Mouse (Mus musculus): ENCODE results near the gene 1700018F24Rik.
A peak's percentile ranks its signal among the peaks of the same experiment; 100 is the strongest.
"Not testable (repeated sequence)": the region's sequence is repeated elsewhere in the genome, so short reads cannot be mapped to it uniquely, and the experiment has no call there.

Gene 1700018F24Rik

GRCm38 (mm10) chr5:145042690-145043089 is at the start of gene 1700018F24Rik:
Gene 1700018F24Rik, plus strand, starts transcription at chr5:145042990.
- DNase-seq: not testable (repeated sequence)

- no peak for DNase-seq
Observed at GRCm38 (mm10) chr5:144998491-144998890, 44.3 kb upstream of the 1700018F24Rik start.

GRCm38 (mm10) chr5:145003362-145003761 is 39.4 kb upstream of the 1700018F24Rik start:
- no peak for DNase-seq

- no peak for DNase-seq
Observed at GRCm38 (mm10) chr5:145004495-145004894, 38.3 kb upstream of the 1700018F24Rik start.

- DNase-seq: no peak
Observed at GRCm38 (mm10) chr5:145005596-145005995, 37.2 kb upstream of the 1700018F24Rik start.

- DNase-seq: no peak
Observed at GRCm38 (mm10) chr5:145008878-145009659, 33.7 kb upstream of the 1700018F24Rik start.

GRCm38 (mm10) chr5:145014278-145014677 is 28.5 kb upstream of the 1700018F24Rik start:
- no peak for DNase-seq

- DNase-seq: not testable (repeated sequence)
Observed at GRCm38 (mm10) chr5:145016761-145017160, 26.0 kb upstream of the 1700018F24Rik start.

GRCm38 (mm10) chr5:145020254-145020653 is 22.5 kb upstream of the 1700018F24Rik start:
- DNase-seq: not testable (repeated sequence)

GRCm38 (mm10) chr5:145020712-145021111 is 22.1 kb upstream of the 1700018F24Rik start:
- not testable (repeated sequence) for DNase-seq

GRCm38 (mm10) chr5:145030476-145030875 is 12.3 kb upstream of the 1700018F24Rik start:
- DNase-seq: not testable (repeated sequence)

- not testable (repeated sequence) for DNase-seq
Observed at GRCm38 (mm10) chr5:145032391-145032790, 10.4 kb upstream of the 1700018F24Rik start, which contains the start of gene Gm4871. Gene Gm4871, minus strand, starts transcription at chr5:145032754.

- no peak for DNase-seq
Observed at GRCm38 (mm10) chr5:145041628-145042027, 1.2 kb upstream of the 1700018F24Rik start.

- not testable (repeated sequence) for DNase-seq
Observed at GRCm38 (mm10) chr5:145054187-145054586, 11.4 kb downstream of the 1700018F24Rik start.

GRCm38 (mm10) chr5:145057907-145058306 is 15.1 kb downstream of the 1700018F24Rik start:
- DNase-seq: no peak

- no peak for DNase-seq
Observed at GRCm38 (mm10) chr5:145058722-145059121, 15.9 kb downstream of the 1700018F24Rik start.

GRCm38 (mm10) chr5:145059524-145059923 is 16.7 kb downstream of the 1700018F24Rik start:
- DNase-seq: no peak

GRCm38 (mm10) chr5:145064765-145065340 is 22.1 kb downstream of the 1700018F24Rik start:
- no peak for DNase-seq

GRCm38 (mm10) chr5:145068863-145069262 is 26.1 kb downstream of the 1700018F24Rik start:
- DNase-seq: no peak

- peak; percentile 9 to 11 for DNase-seq
Observed at GRCm38 (mm10) chr5:145069707-145070106, 26.9 kb downstream of the 1700018F24Rik start.

- DNase-seq: no peak
Observed at GRCm38 (mm10) chr5:145071342-145071741, 28.6 kb downstream of the 1700018F24Rik start.

- no peak for DNase-seq
Observed at GRCm38 (mm10) chr5:145075081-145075480, 32.3 kb downstream of the 1700018F24Rik start.

- DNase-seq: no peak
Observed at GRCm38 (mm10) chr5:145081866-145082613, 39.2 kb downstream of the 1700018F24Rik start.
